Mouse (Mus musculus): ENCODE data around the gene Cdh6.

Gene Cdh6

GRCm38 (mm10) chr15:13173071-13173778, at the start of gene Cdh6:
Gene Cdh6, minus strand, starts transcription at chr15:13173675.
- peak; percentile 15 for DNase-seq (ENCODE audit: low spot score)

- no peak for DNase-seq (ENCODE audit: low spot score)
Measured at GRCm38 (mm10) chr15:13219727-13220454, 46.4 kb upstream of the Cdh6 start.

GRCm38 (mm10) chr15:13217800-13218199, 44.3 kb upstream of the Cdh6 start:
- DNase-seq (ENCODE audit: low spot score), result no peak

- no peak for DNase-seq (ENCODE audit: low spot score)
Measured at GRCm38 (mm10) chr15:13217161-13217560, 43.7 kb upstream of the Cdh6 start.

GRCm38 (mm10) chr15:13212956-13213355, 39.5 kb upstream of the Cdh6 start:
- DNase-seq (ENCODE audit: low spot score), result no peak

GRCm38 (mm10) chr15:13212027-13212685, 38.7 kb upstream of the Cdh6 start:
- DNase-seq (ENCODE audit: low spot score), result no peak

- no peak for DNase-seq (ENCODE audit: low spot score)
Measured at GRCm38 (mm10) chr15:13210186-13210585, 36.7 kb upstream of the Cdh6 start.

GRCm38 (mm10) chr15:13208716-13209115, 35.2 kb upstream of the Cdh6 start:
- no peak for DNase-seq (ENCODE audit: low spot score)

- no peak for DNase-seq (ENCODE audit: low spot score)
Measured at GRCm38 (mm10) chr15:13196237-13196636, 22.8 kb upstream of the Cdh6 start.

GRCm38 (mm10) chr15:13194048-13194447, 20.6 kb upstream of the Cdh6 start:
- no peak for DNase-seq (ENCODE audit: low spot score)

- DNase-seq (ENCODE audit: low spot score), result no peak
Measured at GRCm38 (mm10) chr15:13193076-13193475, 19.6 kb upstream of the Cdh6 start.

- DNase-seq (ENCODE audit: low spot score), result no peak
Measured at GRCm38 (mm10) chr15:13183661-13184060, 10.2 kb upstream of the Cdh6 start.

- no peak for DNase-seq (ENCODE audit: low spot score)
Measured at GRCm38 (mm10) chr15:13181430-13181829, 8.0 kb upstream of the Cdh6 start.

GRCm38 (mm10) chr15:13181014-13181413, 7.5 kb upstream of the Cdh6 start:
- no peak for DNase-seq (ENCODE audit: low spot score)

GRCm38 (mm10) chr15:13175978-13176377, 2.5 kb upstream of the Cdh6 start:
- no peak for DNase-seq (ENCODE audit: low spot score)

GRCm38 (mm10) chr15:13174618-13174980, 1.1 kb upstream of the Cdh6 start:
- no peak for DNase-seq (ENCODE audit: low spot score)

- DNase-seq (ENCODE audit: low spot score), result no peak
Measured at GRCm38 (mm10) chr15:13173840-13174617, 554 bp upstream of the Cdh6 start.

- DNase-seq (ENCODE audit: low spot score), result no peak
Measured at GRCm38 (mm10) chr15:13172365-13173070, 957 bp downstream of the Cdh6 start.

- no peak for DNase-seq (ENCODE audit: low spot score)
Measured at GRCm38 (mm10) chr15:13171486-13172364, 1.8 kb downstream of the Cdh6 start.

- no peak for DNase-seq (ENCODE audit: low spot score)
Measured at GRCm38 (mm10) chr15:13165094-13165885, 8.2 kb downstream of the Cdh6 start.
